8 mouse cellular contexts compared by ENCODE assay signal in the genomic region with DNA sequence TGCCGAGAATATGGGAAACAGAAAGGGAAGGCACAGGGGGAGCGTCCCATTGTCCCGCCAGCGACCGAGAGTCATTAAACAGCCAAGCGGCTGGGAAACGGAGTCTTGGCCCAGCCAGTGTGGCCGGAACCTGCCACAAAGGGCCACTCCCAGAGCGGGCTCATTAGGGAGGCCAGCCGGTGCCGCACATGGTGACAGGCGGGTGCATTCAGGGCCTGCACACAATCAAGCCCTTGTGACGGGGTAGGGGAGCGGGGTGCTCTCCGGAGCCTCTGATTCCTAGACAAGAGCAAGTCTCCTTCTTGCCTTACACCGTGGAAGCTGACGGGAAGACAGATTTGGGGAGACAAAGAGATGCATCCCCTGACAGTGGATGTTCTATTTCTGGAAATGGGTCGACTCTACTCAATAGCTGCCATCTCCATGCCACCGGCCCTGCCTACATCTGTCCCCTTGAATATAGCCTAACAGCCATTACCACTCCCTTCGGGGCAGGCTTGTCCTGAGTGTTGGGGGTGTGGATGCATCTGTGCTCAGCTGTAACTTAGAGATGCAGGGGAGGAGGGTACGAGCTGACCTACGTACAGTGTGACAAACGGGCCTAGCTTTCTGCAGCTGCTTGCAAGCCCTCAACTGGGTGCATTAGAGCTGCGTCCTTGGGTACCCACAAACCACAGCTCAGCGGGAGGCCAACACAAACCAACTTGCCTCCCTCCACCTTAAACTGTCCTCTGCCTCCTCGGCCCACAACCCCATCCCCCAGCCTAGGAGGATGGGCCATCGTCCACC. TPM values are rescaled to one million over a fixed set of nuclear protein-coding genes. Genes with fewer than 3 reads are reported as not detected.
A peak's percentile ranks its signal among the peaks of the same experiment; 100 is the strongest.
DNase-seq lines count a peak whose midpoint lies in the region; ATAC-seq lines count a peak whose summit lies in the region.

No protein-coding gene starts in this region.

- H3K4me2 ChIP-seq in embryonic facial prominence, embryonic 12.5 days (replicated peaks) = peak overlapping the region; percentile 36
- H3K4me2 ChIP-seq in limb, embryonic 15.5 days = 0 out of 2 replicates have a peak overlapping the region, but pooled peaks have one; percentile 21
- peak overlapping the region; percentile 45 for H3K4me2 ChIP-seq in neural tube, embryonic 14.5 days (ENCODE audit: low read depth, low read length)

- peaks cover 68% of the 10 kb centered on the region for H3K4me1 ChIP-seq in embryonic facial prominence, embryonic 12.5 days
- peaks cover 45% of the 10 kb centered on the region for H3K4me1 ChIP-seq in limb, embryonic 15.5 days
- H3K4me1 ChIP-seq in neural tube, embryonic 14.5 days (ENCODE audit: control insufficient read depth, insufficient read depth, low read length) = peaks cover 71% of the 10 kb centered on the region

- peak overlapping the region; percentile 43; the same call in 1 of the 2 replicates for H3K27ac ChIP-seq in embryonic facial prominence, embryonic 12.5 days
- H3K27ac ChIP-seq in limb, embryonic 15.5 days = no peak overlapping the region; the same call in 1 of the 2 replicates
- H3K27ac ChIP-seq in neural tube, embryonic 14.5 days (ENCODE audit: low read depth, low read length) = peak overlapping the region; percentile 88

- 0 out of 2 replicates have a peak overlapping the region, but pooled peaks have one; percentile 4 for H3K9ac ChIP-seq in embryonic facial prominence, embryonic 12.5 days
- no peak overlapping the region for H3K9ac ChIP-seq in limb, embryonic 15.5 days
- peak overlapping the region; percentile 52 for H3K9ac ChIP-seq in neural tube, embryonic 14.5 days (replicated peaks; ENCODE audit: low read depth, low read length)

- no peaks in the 10 kb centered on the region for H3K27me3 ChIP-seq in embryonic facial prominence, embryonic 12.5 days
- H3K27me3 ChIP-seq in limb, embryonic 15.5 days = no peaks in the 10 kb centered on the region
- no peaks in the 10 kb centered on the region for H3K27me3 ChIP-seq in neural tube, embryonic 14.5 days (ENCODE audit: control insufficient read depth, insufficient read depth, low read length)

- peak; percentile 28 to 30 for DNase-seq in left cerebral cortex, adult 18-20 months (ENCODE audit: low spot score in 2 of 2)
- DNase-seq in left cerebral cortex, adult 11 months (ENCODE audit: low spot score) = no peak
- peak; percentile 42 for DNase-seq in heart, postnatal 25 days (ENCODE audit: low spot score)
- DNase-seq in T-cell, adult 2 months (ENCODE audit: low spot score) = no peak
- DNase-seq in ovary, postnatal 14 days (ENCODE audit: low spot score) = no peak

- H3K4me3 ChIP-seq in embryonic facial prominence, embryonic 12.5 days = no peak overlapping the region
- no peak overlapping the region for H3K4me3 ChIP-seq in limb, embryonic 15.5 days
- H3K4me3 ChIP-seq in neural tube, embryonic 14.5 days (ENCODE audit: low read depth, low read length) = peak overlapping the region; percentile 6; the same call in 1 of the 2 replicates

- intact Hi-C loops in heart, postnatal 25 days (cut with DNase I) = no loop called here

- no peaks in the 10 kb centered on the region for H3K9me3 ChIP-seq in embryonic facial prominence, embryonic 12.5 days
- no peaks in the 10 kb centered on the region for H3K9me3 ChIP-seq in limb, embryonic 15.5 days
- no peaks in the 10 kb centered on the region for H3K9me3 ChIP-seq in neural tube, embryonic 14.5 days (ENCODE audit: control insufficient read depth, low read length)

- H3K36me3 ChIP-seq in embryonic facial prominence, embryonic 12.5 days = no peaks in the 10 kb centered on the region
- no peaks in the 10 kb centered on the region for H3K36me3 ChIP-seq in limb, embryonic 15.5 days
- H3K36me3 ChIP-seq in neural tube, embryonic 14.5 days (ENCODE audit: control insufficient read depth, insufficient read depth, low read length) = no peaks in the 10 kb centered on the region

- ATAC-seq in embryonic facial prominence, embryonic 12.5 days (ENCODE audit: insufficient number of reproducible peaks, insufficient read depth, low FRiP score, low TSS enrichment) = no peak; the same call in 1 of the 2 replicates
- no peak for ATAC-seq in limb, embryonic 15.5 days (ENCODE audit: insufficient number of reproducible peaks, low FRiP score, low TSS enrichment, low read depth)
- ATAC-seq in neural tube, embryonic 14.5 days (ENCODE audit: low read depth) = peak; percentile 76

- 20% methylated on average over 27 of the region's 27 CpGs for WGBS in embryonic facial prominence, embryonic 12.5 days
- 33% methylated on average over 27 of the region's 27 CpGs for WGBS in limb, embryonic 15.5 days
- 6% methylated on average over 27 of the region's 27 CpGs for WGBS in neural tube, embryonic 14.5 days

RNA-seq across cellular contexts. Expression of a gene that starts 9.2 kb away (rescaled TPM):
- 10 to 100 TPM; 75.6 to 77.6 TPM for total RNA-seq in left cerebral cortex, adult 18-20 months (2021)
- 7.7 and 7.9 TPM in 2 replicates for polyA plus RNA-seq in embryonic facial prominence, embryonic 12.5 days (2016; fragmentation: Nextera tagmentation; extraction: Ambion mirVana)
- total RNA-seq in heart, postnatal 25 days (2021) = 10 to 100 TPM; 36.4 to 40.9 TPM
- 4.2 and 4.7 TPM in 2 replicates for polyA plus RNA-seq in limb, embryonic 15.5 days (2015; fragmentation: Nextera tagmentation; extraction: Ambion mirVana)
- polyA plus RNA-seq in neural tube, embryonic 14.5 days (2014; fragmentation: Nextera tagmentation; extraction: Ambion mirVana) = 15.3 and 17.3 TPM in 2 replicates

RNA-seq across cellular contexts. Expression of a gene that starts 40.0 kb away (rescaled TPM):
- 1 to 10 TPM; 7.9 to 9.0 TPM for total RNA-seq in left cerebral cortex, adult 18-20 months (2021)
- polyA plus RNA-seq in embryonic facial prominence, embryonic 12.5 days (2016; fragmentation: Nextera tagmentation; extraction: Ambion mirVana) = 1.0 and 1.1 TPM in 2 replicates
- 1 to 10 TPM in 1 of 2 experiments, under 1 TPM in 1; 0.95 to 1.7 TPM for total RNA-seq in heart, postnatal 25 days (2021)
- 0.97 and 1.4 TPM in 2 replicates for polyA plus RNA-seq in limb, embryonic 15.5 days (2015; fragmentation: Nextera tagmentation; extraction: Ambion mirVana)
- 2.0 and 2.3 TPM in 2 replicates for polyA plus RNA-seq in neural tube, embryonic 14.5 days (2014; fragmentation: Nextera tagmentation; extraction: Ambion mirVana)

Comparison
In these comparisons a context has a peak if more than half of its experiments do, and no peak if none do; other contexts are left out.
1. DNase-seq: peak in left cerebral cortex, adult 18-20 months (2 of 2) and heart, postnatal 25 days (single experiment); none in left cerebral cortex, adult 11 months (single experiment), T-cell, adult 2 months (single experiment) and ovary, postnatal 14 days (single experiment).
2. Peak in every context shown above with its lines, with median percentiles within 50 percentile points of each other: H3K4me2 ChIP-seq.